Comparison of ENCODE assay signal across 8 mouse cellular contexts in the genomic region with DNA sequence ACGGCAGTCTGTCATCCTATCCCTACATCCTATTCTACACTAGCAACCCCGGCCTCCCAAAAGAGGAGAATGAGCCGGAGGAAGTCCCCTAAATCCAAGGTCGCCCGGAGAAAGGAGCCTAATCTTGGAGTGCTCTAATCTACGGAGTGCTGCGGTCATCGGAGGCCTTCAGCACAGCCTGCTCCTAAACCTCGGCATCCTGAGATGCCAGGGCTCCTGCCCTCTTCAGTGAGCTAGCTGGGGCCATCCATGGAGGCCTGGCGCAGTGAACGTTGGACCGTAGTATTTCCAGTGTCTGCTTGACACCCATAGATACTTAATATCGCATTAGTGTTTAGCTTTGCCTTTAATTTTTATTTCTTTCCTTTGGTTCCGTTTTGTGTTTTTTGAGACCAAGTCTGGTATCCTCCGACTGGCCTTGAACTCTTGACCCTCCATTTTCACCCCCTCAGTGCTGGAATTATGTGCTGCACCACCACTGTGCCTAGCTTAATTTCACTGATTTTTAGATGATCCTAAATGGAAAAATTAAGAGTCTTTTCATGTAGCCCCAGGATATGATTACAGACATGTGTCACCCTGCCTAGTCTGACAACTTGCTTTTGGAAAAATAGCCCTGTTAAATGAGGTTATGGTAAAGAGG. TPM values are rescaled to one million over a fixed set of nuclear protein-coding genes. Genes with fewer than 3 reads are reported as not detected.
A peak's percentile ranks its signal among the peaks of the same experiment; 100 is the strongest.
DNase-seq lines count a peak whose midpoint lies in the region; ATAC-seq and TF ChIP-seq lines count a peak whose summit lies in the region.

No protein-coding gene starts in this region.

- WGBS in lung, embryonic 16.5 days = 4% methylated on average over 15 of the region's 15 CpGs
- 12% methylated on average over 15 of the region's 15 CpGs for WGBS in limb, embryonic 14.5 days
- 10% methylated on average over 15 of the region's 15 CpGs for WGBS in stomach, embryonic 14.5 days

- no peaks in the 10 kb centered on the region for H3K27me3 ChIP-seq in lung, embryonic 16.5 days (ENCODE audit: control insufficient read depth, insufficient read depth, low read depth, low read length)
- H3K27me3 ChIP-seq in limb, embryonic 14.5 days (ENCODE audit: control insufficient read depth, insufficient read depth, low read length) = no peaks in the 10 kb centered on the region
- H3K27me3 ChIP-seq in stomach, embryonic 14.5 days (ENCODE audit: control insufficient read depth, insufficient read depth, low read length) = no peaks in the 10 kb centered on the region

- no peaks in the 10 kb centered on the region for H3K9me3 ChIP-seq in lung, embryonic 16.5 days (ENCODE audit: control insufficient read depth, low read length)
- H3K9me3 ChIP-seq in limb, embryonic 14.5 days (ENCODE audit: control insufficient read depth, low read length) = no peaks in the 10 kb centered on the region
- H3K9me3 ChIP-seq in stomach, embryonic 14.5 days (ENCODE audit: control insufficient read depth, low read depth, low read length) = no peaks in the 10 kb centered on the region

- H3K4me2 ChIP-seq in lung, embryonic 16.5 days (ENCODE audit: low read depth, low read length) = peak overlapping the region; percentile 77
- peak overlapping the region; percentile 64 for H3K4me2 ChIP-seq in limb, embryonic 14.5 days (replicated peaks; ENCODE audit: low read depth, low read length, severe bottlenecking)
- H3K4me2 ChIP-seq in stomach, embryonic 14.5 days (replicated peaks; ENCODE audit: low read depth, low read length) = peak overlapping the region; percentile 73

- H3K27ac ChIP-seq in lung, embryonic 16.5 days (ENCODE audit: low read length) = peak overlapping the region; percentile 90
- H3K27ac ChIP-seq in limb, embryonic 14.5 days (replicated peaks; ENCODE audit: low read depth, low read length) = peak overlapping the region; percentile 72
- peak overlapping the region; percentile 95 for H3K27ac ChIP-seq in stomach, embryonic 14.5 days (ENCODE audit: low read length)

- TF ChIP-seq POLR2A in limb, embryonic 14.5 days (IDR thresholded peaks at IDR 0.05; ENCODE audit: borderline replicate concordance, extremely low read depth, insufficient read depth, insufficient read length) = no peak

- H3K4me3 ChIP-seq in lung, embryonic 16.5 days (ENCODE audit: low read length) = peak overlapping the region; percentile 76
- peak overlapping the region; percentile 94 for H3K4me3 ChIP-seq in limb, embryonic 14.5 days (replicated peaks; ENCODE audit: low read length)
- peak overlapping the region; percentile 97 for H3K4me3 ChIP-seq in stomach, embryonic 14.5 days (ENCODE audit: low read depth, low read length)

- peak overlapping the region; percentile 93 for H3K9ac ChIP-seq in lung, embryonic 16.5 days (ENCODE audit: low read length)
- peak overlapping the region; percentile 100 for H3K9ac ChIP-seq in limb, embryonic 14.5 days (ENCODE audit: low read depth, low read length, severe bottlenecking)
- H3K9ac ChIP-seq in stomach, embryonic 14.5 days (replicated peaks; ENCODE audit: low read depth, low read length) = peak overlapping the region; percentile 78

- intact Hi-C loops in left cerebral cortex, postnatal 10 days (cut with DNase I) = no loop called here
- intact Hi-C loops in left cerebral cortex, postnatal 14 days (cut with DNase I) = no loop called here

- peaks cover 24% of the 10 kb centered on the region for H3K4me1 ChIP-seq in lung, embryonic 16.5 days (replicated peaks; ENCODE audit: control insufficient read depth, insufficient read depth, low read length)
- H3K4me1 ChIP-seq in limb, embryonic 14.5 days (ENCODE audit: control insufficient read depth, insufficient read depth, low read length) = peaks cover 19% of the 10 kb centered on the region
- H3K4me1 ChIP-seq in stomach, embryonic 14.5 days (ENCODE audit: control insufficient read depth, insufficient read depth, low read length) = peaks cover 23% of the 10 kb centered on the region

- no peak for DNase-seq in lung, postnatal 25 days (ENCODE audit: low spot score)
- DNase-seq in limb, embryonic 14.5 days (ENCODE audit: low spot score) = no peak
- DNase-seq in urinary bladder, postnatal 14 days (ENCODE audit: low spot score) = no peak
- DNase-seq in left cerebral cortex, postnatal 10 days (ENCODE audit: extremely low spot score in 1 of 2, low spot score in 2 of 2) = no peak
- DNase-seq in left cerebral cortex, postnatal 14 days (ENCODE audit: low spot score in 2 of 2) = no peak

- peak; percentile 51 for ATAC-seq in lung, embryonic 16.5 days (ENCODE audit: low read depth)
- peak; percentile 56 for ATAC-seq in erythroblast, adult 5-6 weeks (replicated peaks; ENCODE audit: low FRiP score, poor library complexity, severe bottlenecking)
- peak; percentile 25 for ATAC-seq in limb, embryonic 14.5 days (ENCODE audit: low FRiP score, low read depth)
- peak; percentile 42 for ATAC-seq in stomach, embryonic 14.5 days (ENCODE audit: insufficient number of reproducible peaks, insufficient read depth, low FRiP score, low read depth)

- H3K36me3 ChIP-seq in lung, embryonic 16.5 days (ENCODE audit: control insufficient read depth, insufficient read depth, low read length) = peaks cover 30% of the 10 kb centered on the region
- H3K36me3 ChIP-seq in limb, embryonic 14.5 days (ENCODE audit: control insufficient read depth, insufficient read depth, low read length) = peaks cover 34% of the 10 kb centered on the region
- H3K36me3 ChIP-seq in stomach, embryonic 14.5 days (ENCODE audit: control insufficient read depth, insufficient read depth, low read length) = peaks cover 34% of the 10 kb centered on the region

RNA-seq across cellular contexts. Expression of a gene that starts 0.6 kb away (rescaled TPM):
- polyA plus RNA-seq in lung, embryonic 16.5 days (2015; fragmentation: Nextera tagmentation; extraction: Ambion mirVana) = 317 and 349 TPM in 2 replicates
- total RNA-seq in erythroblast, adult 5-6 weeks (2015; ENCODE audit: low replicate concordance) = 140 and 157 TPM in 2 replicates
- total RNA-seq in erythroblast, adult 5-6 weeks (2017; ENCODE audit: low replicate concordance) = 174 and 180 TPM in 2 replicates
- 465 and 516 TPM in 2 replicates for polyA plus RNA-seq in limb, embryonic 14.5 days (2012; rRNA removed)
- polyA plus RNA-seq in limb, embryonic 14.5 days (2014; fragmentation: Nextera tagmentation; extraction: Ambion mirVana) = 480 and 522 TPM in 2 replicates
- 474 and 532 TPM in 2 replicates for polyA plus RNA-seq in stomach, embryonic 14.5 days (2014; fragmentation: Nextera tagmentation; extraction: Ambion mirVana)
- total RNA-seq in left cerebral cortex, postnatal 10 days (2021) = 100 to 1,000 TPM; 182 to 186 TPM
- total RNA-seq in left cerebral cortex, postnatal 14 days (2021) = 100 to 1,000 TPM; 131 to 144 TPM

RNA-seq across cellular contexts. Expression of a gene that starts 12.3 kb away (rescaled TPM):
- 111 and 116 TPM in 2 replicates for polyA plus RNA-seq in lung, embryonic 16.5 days (2015; fragmentation: Nextera tagmentation; extraction: Ambion mirVana)
- 7.5 and 27.6 TPM in 2 replicates for total RNA-seq in erythroblast, adult 5-6 weeks (2015; ENCODE audit: low replicate concordance)
- total RNA-seq in erythroblast, adult 5-6 weeks (2017; ENCODE audit: low replicate concordance) = 19.2 and 23.3 TPM in 2 replicates
- 77.9 and 89.0 TPM in 2 replicates for polyA plus RNA-seq in limb, embryonic 14.5 days (2012; rRNA removed)
- polyA plus RNA-seq in limb, embryonic 14.5 days (2014; fragmentation: Nextera tagmentation; extraction: Ambion mirVana) = 165 and 176 TPM in 2 replicates
- polyA plus RNA-seq in stomach, embryonic 14.5 days (2014; fragmentation: Nextera tagmentation; extraction: Ambion mirVana) = 159 and 174 TPM in 2 replicates
- total RNA-seq in left cerebral cortex, postnatal 10 days (2021) = 10 to 100 TPM; 51.1 to 51.4 TPM
- 10 to 100 TPM; 46.5 to 49.4 TPM for total RNA-seq in left cerebral cortex, postnatal 14 days (2021)

RNA-seq across cellular contexts. Expression of a gene that starts 22.7 kb away (rescaled TPM):
- polyA plus RNA-seq in lung, embryonic 16.5 days (2015; fragmentation: Nextera tagmentation; extraction: Ambion mirVana) = 17.6 and 18.9 TPM in 2 replicates
- total RNA-seq in erythroblast, adult 5-6 weeks (2015; ENCODE audit: low replicate concordance) = 1.3 and 2.1 TPM in 2 replicates
- total RNA-seq in erythroblast, adult 5-6 weeks (2017; ENCODE audit: low replicate concordance) = 3.1 and 5.2 TPM in 2 replicates
- polyA plus RNA-seq in limb, embryonic 14.5 days (2012; rRNA removed) = 20.5 and 21.5 TPM in 2 replicates
- 16.7 and 17.7 TPM in 2 replicates for polyA plus RNA-seq in limb, embryonic 14.5 days (2014; fragmentation: Nextera tagmentation; extraction: Ambion mirVana)
- 19.0 and 21.8 TPM in 2 replicates for polyA plus RNA-seq in stomach, embryonic 14.5 days (2014; fragmentation: Nextera tagmentation; extraction: Ambion mirVana)
- 1 to 10 TPM; 6.4 to 7.1 TPM for total RNA-seq in left cerebral cortex, postnatal 10 days (2021)
- 1 to 10 TPM; 5.8 to 6.4 TPM for total RNA-seq in left cerebral cortex, postnatal 14 days (2021)

RNA-seq across cellular contexts. Expression of a gene that starts 28.5 kb away (rescaled TPM):
- polyA plus RNA-seq in lung, embryonic 16.5 days (2015; fragmentation: Nextera tagmentation; extraction: Ambion mirVana) = 41.1 and 41.8 TPM in 2 replicates
- total RNA-seq in erythroblast, adult 5-6 weeks (2015; ENCODE audit: low replicate concordance) = 17.3 and 18.6 TPM in 2 replicates
- 3.6 and 3.9 TPM in 2 replicates for total RNA-seq in erythroblast, adult 5-6 weeks (2017; ENCODE audit: low replicate concordance)
- 49.3 and 57.9 TPM in 2 replicates for polyA plus RNA-seq in limb, embryonic 14.5 days (2012; rRNA removed)
- polyA plus RNA-seq in limb, embryonic 14.5 days (2014; fragmentation: Nextera tagmentation; extraction: Ambion mirVana) = 57.4 and 59.7 TPM in 2 replicates
- polyA plus RNA-seq in stomach, embryonic 14.5 days (2014; fragmentation: Nextera tagmentation; extraction: Ambion mirVana) = 42.6 and 47.8 TPM in 2 replicates
- total RNA-seq in left cerebral cortex, postnatal 10 days (2021) = 10 to 100 TPM; 46.6 to 49.8 TPM
- 10 to 100 TPM; 52.3 to 54.6 TPM for total RNA-seq in left cerebral cortex, postnatal 14 days (2021)

RNA-seq across cellular contexts. Expression of a gene that starts 43.4 kb away (rescaled TPM):
- 43.4 and 43.5 TPM in 2 replicates for polyA plus RNA-seq in lung, embryonic 16.5 days (2015; fragmentation: Nextera tagmentation; extraction: Ambion mirVana)
- 1.0 TPM in 1 of 2 replicates, not detected in the other for total RNA-seq in erythroblast, adult 5-6 weeks (2015; ENCODE audit: low replicate concordance)
- not detected in 2 replicates for total RNA-seq in erythroblast, adult 5-6 weeks (2017; ENCODE audit: low replicate concordance)
- polyA plus RNA-seq in limb, embryonic 14.5 days (2012; rRNA removed) = 22.9 and 27.2 TPM in 2 replicates
- 28.4 and 33.1 TPM in 2 replicates for polyA plus RNA-seq in limb, embryonic 14.5 days (2014; fragmentation: Nextera tagmentation; extraction: Ambion mirVana)
- 12.7 and 13.4 TPM in 2 replicates for polyA plus RNA-seq in stomach, embryonic 14.5 days (2014; fragmentation: Nextera tagmentation; extraction: Ambion mirVana)
- 10 to 100 TPM; 12.8 to 14.0 TPM for total RNA-seq in left cerebral cortex, postnatal 10 days (2021)
- 10 to 100 TPM in 1 of 2 experiments, 1 to 10 TPM in 1; 9.1 to 11.0 TPM for total RNA-seq in left cerebral cortex, postnatal 14 days (2021)
